Comparison of ENCODE assay signal across 32 mouse cellular contexts in the genomic region with DNA sequence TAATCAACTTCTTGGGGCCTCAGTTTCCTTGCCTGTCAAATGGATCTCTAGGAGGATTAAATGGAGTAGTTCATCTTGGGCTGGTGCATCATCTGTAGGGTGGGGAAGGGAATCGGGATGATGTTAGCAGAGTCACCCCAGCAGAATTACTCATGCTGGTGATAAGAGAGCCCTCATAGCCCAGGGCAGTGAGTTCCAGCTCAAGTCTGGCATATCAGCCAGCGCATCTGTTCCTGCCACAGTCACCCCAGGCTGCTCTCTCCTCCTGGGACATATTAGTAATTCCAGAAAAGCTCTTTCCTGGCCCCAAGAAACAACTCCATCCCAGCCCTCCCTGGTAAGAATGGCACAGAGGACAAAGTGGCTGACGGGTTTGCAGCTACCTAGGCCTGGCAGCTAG.
"Had no signal": no experiment of that assay in that cellular context is flagged by ENCODE, and none has a peak within 500 bp of the region (broad histone marks: within the 10 kb centered on the region; RNA-seq: fewer than 3 reads in every experiment).

No protein-coding gene starts in this region.

- H3K4me1 ChIP-seq: hindbrain, embryonic 12.5 days; hindbrain, embryonic 13.5 days; hindbrain, embryonic 15.5 days; intestine, embryonic 15.5 days; kidney, embryonic 15.5 days had no signal

- H3K4me3 ChIP-seq: heart, embryonic 10.5 days; heart, embryonic 12.5 days; heart, embryonic 13.5 days; heart, embryonic 15.5 days; hindbrain, embryonic 10.5 days; hindbrain, embryonic 12.5 days; hindbrain, embryonic 13.5 days; hindbrain, embryonic 15.5 days; intestine, embryonic 15.5 days; kidney, embryonic 15.5 days; layer of hippocampus, adult 2 months; left cerebral cortex, adult 2 months had no signal

- H3K9me3 ChIP-seq: heart, embryonic 10.5 days; heart, embryonic 12.5 days; heart, embryonic 13.5 days; heart, embryonic 15.5 days; hindbrain, embryonic 10.5 days; hindbrain, embryonic 12.5 days; hindbrain, embryonic 13.5 days; hindbrain, embryonic 15.5 days; intestine, embryonic 15.5 days; kidney, embryonic 15.5 days had no signal

- H3K27me3 ChIP-seq: heart, embryonic 12.5 days; heart, embryonic 13.5 days; heart, embryonic 15.5 days; hindbrain, embryonic 12.5 days; hindbrain, embryonic 13.5 days; hindbrain, embryonic 15.5 days; intestine, embryonic 15.5 days; kidney, embryonic 15.5 days had no signal

- H3K4me2 ChIP-seq: heart, embryonic 11.5 days; heart, embryonic 12.5 days; heart, embryonic 13.5 days; heart, embryonic 15.5 days; hindbrain, embryonic 12.5 days; hindbrain, embryonic 13.5 days; hindbrain, embryonic 14.5 days; hindbrain, embryonic 15.5 days; intestine, embryonic 15.5 days; kidney, embryonic 15.5 days had no signal

- H3K36me3 ChIP-seq: heart, embryonic 10.5 days; heart, embryonic 12.5 days; heart, embryonic 13.5 days; heart, embryonic 15.5 days; hindbrain, embryonic 10.5 days; hindbrain, embryonic 12.5 days; hindbrain, embryonic 13.5 days; hindbrain, embryonic 15.5 days; intestine, embryonic 15.5 days; kidney, embryonic 15.5 days had no signal

- H3K27ac ChIP-seq: heart, embryonic 10.5 days; heart, embryonic 13.5 days; heart, embryonic 15.5 days; hindbrain, embryonic 10.5 days; hindbrain, embryonic 12.5 days; hindbrain, embryonic 13.5 days; hindbrain, embryonic 14.5 days; hindbrain, embryonic 15.5 days; hindbrain, postnatal 0 days; intestine, embryonic 15.5 days; kidney, embryonic 15.5 days; kidney, postnatal 0 days; layer of hippocampus, adult 2 months; left cerebral cortex, adult 2 months had no signal

- DNase-seq: heart, postnatal 10 days; heart, postnatal 14 days; heart, postnatal 36 days; heart, postnatal 4 days; kidney, adult 11 months; kidney, adult 18-20 months; kidney, adult 2 months; kidney, adult 8-10 months; kidney, adult 9 months; kidney, postnatal 10 days; kidney, postnatal 14 days; kidney, postnatal 25 days; kidney, postnatal 36 days; kidney, postnatal 4 days; layer of hippocampus, adult 9-11 months; layer of hippocampus, postnatal 36 days had no signal

- H3K9ac ChIP-seq: heart, embryonic 12.5 days; heart, embryonic 13.5 days; heart, embryonic 15.5 days; hindbrain, embryonic 12.5 days; hindbrain, embryonic 13.5 days; hindbrain, embryonic 14.5 days; hindbrain, embryonic 15.5 days; intestine, embryonic 15.5 days; kidney, embryonic 15.5 days had no signal
